ENCODE assay signal across 8 mouse cellular contexts in genomic region chr7:79659578-79660290, GRCm38 (mm10). TPM values are rescaled to one million over a fixed set of nuclear protein-coding genes. Genes with fewer than 3 reads are reported as not detected.
A peak's percentile ranks its signal among the peaks of the same experiment; 100 is the strongest.
DNase-seq lines count a peak whose midpoint lies in the region; ATAC-seq and TF ChIP-seq lines count a peak whose summit lies in the region.

TSS of gene Ticrr (plus strand) at chr7:79660196.

- no peak for TF ChIP-seq CTCF in C2C12 (IDR thresholded peaks at IDR 0.05; ENCODE audit: control insufficient read depth, insufficient read depth, insufficient read length)
- no peak for TF ChIP-seq CTCF in brain, embryonic 14.5 days (IDR thresholded peaks at IDR 0.05; ENCODE audit: borderline replicate concordance, extremely low read depth, insufficient read depth, insufficient read length)
- TF ChIP-seq CTCF in liver, adult 2 months (IDR thresholded peaks at IDR 0.05; ENCODE audit: low read depth, low read length): no peak

- H3K27me3 ChIP-seq in C2C12 (ENCODE audit: control insufficient read depth, insufficient read depth, insufficient read length) (no peaks in the 10 kb centered on the region), myocyte (ENCODE audit: control insufficient read depth, insufficient read depth, insufficient read length) (no peaks in the 10 kb centered on the region)
- H3K27me3 ChIP-seq in erythroblast, embryonic 14.5 days (ENCODE audit: control insufficient read depth): no peaks in the 10 kb centered on the region; the same call in 1 of the 2 replicates
- no peaks in the 10 kb centered on the region for H3K27me3 ChIP-seq in heart, embryonic 11.5 days (ENCODE audit: control insufficient read depth, insufficient read depth, low read length)
- H3K27me3 ChIP-seq in kidney, embryonic 16.5 days (ENCODE audit: insufficient read depth, low read length): no peaks in the 10 kb centered on the region
- H3K27me3 ChIP-seq in liver, adult 2 months (ENCODE audit: control insufficient read depth, insufficient read depth, low read length): peaks cover 7% of the 10 kb centered on the region
- no peaks in the 10 kb centered on the region; the same call in 1 of the 2 replicates for H3K27me3 ChIP-seq in splenic B cell, adult 2 months (ENCODE audit: control insufficient read depth, insufficient read depth, low read length, poor library complexity, severe bottlenecking)

- H3K4me3 ChIP-seq in C2C12 (ENCODE audit: insufficient read depth, poor library complexity, severe bottlenecking): peak within 1 kb of the TSS; percentile 78
- H3K4me3 ChIP-seq in erythroblast, embryonic 14.5 days (replicated peaks): peak within 1 kb of the TSS; percentile 79
- H3K4me3 ChIP-seq in heart, embryonic 11.5 days (ENCODE audit: low read depth, low read length): peak within 1 kb of the TSS; percentile 96
- H3K4me3 ChIP-seq in kidney, embryonic 16.5 days (ENCODE audit: low read length): peak within 1 kb of the TSS; percentile 92
- peak within 1 kb of the TSS; percentile 70 for H3K4me3 ChIP-seq in liver, adult 2 months (ENCODE audit: insufficient read depth, low read depth, low read length)
- H3K4me3 ChIP-seq in myocyte: peak within 1 kb of the TSS; percentile 56

- TF ChIP-seq POLR2A in brain, embryonic 14.5 days (IDR thresholded peaks at IDR 0.05; ENCODE audit: borderline replicate concordance, extremely low read depth, insufficient read depth, insufficient read length, poor library complexity, severe bottlenecking): peak; percentile 23; the same call in 1 of the 2 replicates
- TF ChIP-seq POLR2A in liver, adult 2 months (IDR thresholded peaks at IDR 0.05; ENCODE audit: extremely low read depth, insufficient read depth, low read length): no peak
- TF ChIP-seq POLR2A in myocyte (IDR thresholded peaks at IDR 0.05; ENCODE audit: insufficient read length, low read depth): peak; percentile 35

- peaks cover 41% of the 10 kb centered on the region for H3K4me1 ChIP-seq in erythroblast, embryonic 14.5 days (ENCODE audit: control insufficient read depth)
- H3K4me1 ChIP-seq in heart, embryonic 11.5 days (ENCODE audit: control insufficient read depth, insufficient read depth, low read length): peaks cover 16% of the 10 kb centered on the region
- peaks cover 30% of the 10 kb centered on the region for H3K4me1 ChIP-seq in kidney, embryonic 16.5 days (ENCODE audit: insufficient read depth, low read length)
- H3K4me1 ChIP-seq in liver, adult 2 months (ENCODE audit: control insufficient read depth, insufficient read depth, low read length): peaks cover 6% of the 10 kb centered on the region

- peak within 1 kb of the TSS; percentile 89 for H3K4me2 ChIP-seq in heart, embryonic 11.5 days
- H3K4me2 ChIP-seq in kidney, embryonic 16.5 days (replicated peaks; ENCODE audit: low read depth, low read length): peak within 1 kb of the TSS; percentile 86
- H3K4me2 ChIP-seq in myocyte (ENCODE audit: low read depth): peak within 1 kb of the TSS; percentile 86

- WGBS in heart, embryonic 11.5 days (ENCODE audit: insufficient replicate concordance): under 1% methylated on average over 39 of the region's 39 CpGs
- under 1% methylated on average over 39 of the region's 39 CpGs for WGBS in kidney, embryonic 16.5 days
- under 1% methylated on average over 39 of the region's 39 CpGs for WGBS in liver, adult 2 months

- peak; percentile 100 for DNase-seq in brain, embryonic 14.5 days (ENCODE audit: low read depth)
- peak; percentile 92 for DNase-seq in liver, adult 2 months (ENCODE audit: extremely low read depth, low read depth, low spot score)
- peak; percentile 98 for DNase-seq in splenic B cell, adult 2 months (ENCODE audit: low read depth, low spot score)

- H3K9me3 ChIP-seq in erythroblast, embryonic 14.5 days (ENCODE audit: control insufficient read depth, low read length): no peaks in the 10 kb centered on the region
- no peaks in the 10 kb centered on the region for H3K9me3 ChIP-seq in heart, embryonic 11.5 days (replicated peaks; ENCODE audit: control insufficient read depth, low read length)
- H3K9me3 ChIP-seq in kidney, embryonic 16.5 days (ENCODE audit: low read length): no peaks in the 10 kb centered on the region

- peak within 1 kb of the TSS; percentile 93 for H3ac ChIP-seq in C2C12 (ENCODE audit: control insufficient read depth, insufficient read length, low read depth)
- peak within 1 kb of the TSS; percentile 22 for H3ac ChIP-seq in myocyte (ENCODE audit: control insufficient read depth, insufficient read length)

- peak; percentile 99 for ATAC-seq in heart, embryonic 11.5 days (replicated peaks; ENCODE audit: insufficient number of reproducible peaks, low FRiP score, low TSS enrichment)
- peak; percentile 99 for ATAC-seq in kidney, embryonic 16.5 days (ENCODE audit: low FRiP score, low TSS enrichment)

- H3K9ac ChIP-seq in heart, embryonic 11.5 days (ENCODE audit: low read depth, low read length): peak within 1 kb of the TSS; percentile 78
- peak within 1 kb of the TSS; percentile 85 for H3K9ac ChIP-seq in kidney, embryonic 16.5 days (replicated peaks; ENCODE audit: low read length)
- H3K9ac ChIP-seq in liver, adult 2 months (ENCODE audit: low read depth, low read length): peak within 1 kb of the TSS; percentile 47; the same call in 1 of the 2 replicates

- peaks cover 36% of the 10 kb centered on the region for H3K79me3 ChIP-seq in C2C12 (ENCODE audit: low read depth)

- H3K36me3 ChIP-seq in C2C12 (ENCODE audit: control insufficient read depth, insufficient read depth) (no peaks in the 10 kb centered on the region), myocyte (ENCODE audit: control insufficient read depth, insufficient read depth) (no peaks in the 10 kb centered on the region)
- peaks cover 35% of the 10 kb centered on the region for H3K36me3 ChIP-seq in erythroblast, embryonic 14.5 days (ENCODE audit: control insufficient read depth)
- H3K36me3 ChIP-seq in heart, embryonic 11.5 days (ENCODE audit: control insufficient read depth, insufficient read depth, low read length): 0 out of 2 replicates have a peak, but pooled peaks cover 2% of the 10 kb centered on the region
- H3K36me3 ChIP-seq in kidney, embryonic 16.5 days (ENCODE audit: insufficient read depth, low read length): 0 out of 2 replicates have a peak, but pooled peaks cover 2% of the 10 kb centered on the region
- no peaks in the 10 kb centered on the region for H3K36me3 ChIP-seq in liver, adult 2 months (ENCODE audit: control insufficient read depth, insufficient read depth, low read length)
- H3K36me3 ChIP-seq in splenic B cell, adult 2 months (ENCODE audit: control insufficient read depth, insufficient read depth, low read length, poor library complexity, severe bottlenecking): no peaks in the 10 kb centered on the region

- peak within 1 kb of the TSS; percentile 22 for H3K27ac ChIP-seq in heart, embryonic 11.5 days (ENCODE audit: low read depth, low read length)
- H3K27ac ChIP-seq in kidney, embryonic 16.5 days (ENCODE audit: low read length): peak within 1 kb of the TSS; percentile 43; the same call in 1 of the 2 replicates
- H3K27ac ChIP-seq in liver, adult 2 months (replicated peaks; ENCODE audit: insufficient read depth, low read depth, low read length): no peak within 1 kb of the TSS

- H3K79me2 ChIP-seq in C2C12 (ENCODE audit: control insufficient read depth, insufficient read depth): peaks cover 46% of the 10 kb centered on the region
- H3K79me2 ChIP-seq in liver, adult 2 months (ENCODE audit: control insufficient read depth, insufficient read depth, low read length): peaks cover 3% of the 10 kb centered on the region; the same call in 1 of the 2 replicates
- peaks cover 41% of the 10 kb centered on the region for H3K79me2 ChIP-seq in myocyte (ENCODE audit: control insufficient read depth, insufficient read depth)

TF ChIP-seq in C2C12, 6 proteins besides CTCF, POLR2A, EP300 and RAD21:
- TF ChIP-seq USF1 (IDR thresholded peaks at IDR 0.05; ENCODE audit: low read depth): no peak
- no peak for TF ChIP-seq MYOG (IDR thresholded peaks at IDR 0.05; ENCODE audit: control insufficient read depth, extremely low read depth, insufficient read length)
- no peak for TF ChIP-seq MAX (IDR thresholded peaks at IDR 0.05)
- TF ChIP-seq FOSL1 (IDR thresholded peaks at IDR 0.05; ENCODE audit: insufficient read depth, low read length, poor library complexity, severe bottlenecking): no peak
- TF ChIP-seq CEBPB (IDR thresholded peaks at IDR 0.05; ENCODE audit: low read depth): no peak
- TF ChIP-seq MYOD1 (IDR thresholded peaks at IDR 0.05; ENCODE audit: control insufficient read depth, insufficient read length, low read depth): no peak

TF ChIP-seq in myocyte, 11 proteins besides CTCF, POLR2A, EP300 and RAD21:
- TF ChIP-seq SRF (IDR thresholded peaks at IDR 0.05; ENCODE audit: control insufficient read depth, insufficient read length, low read depth): no peak
- TF ChIP-seq E2F4 (IDR thresholded peaks at IDR 0.05; ENCODE audit: insufficient read depth): peak; percentile 96

RNA-seq across cellular contexts. Expression of gene Ticrr, which starts in this region (rescaled TPM):
- polyA plus RNA-seq in C2C12 (2012; fragmentation: generic; extraction: Trizol) (5.0 TPM), myocyte (2012; fragmentation: generic; extraction: Trizol) (1.4 TPM)
- polyA plus RNA-seq in brain, embryonic 14.5 days (2012; rRNA removed): 3.1 and 3.2 TPM in 2 replicates
- 1.7 and 1.9 TPM in 2 replicates for polyA plus RNA-seq in erythroblast, embryonic 14.5 days (2012)
- 7.1 and 9.8 TPM in 2 replicates for polyA plus RNA-seq in heart, embryonic 11.5 days (2014; fragmentation: Nextera tagmentation; extraction: Ambion mirVana)
- polyA plus RNA-seq in kidney, embryonic 16.5 days (2015; fragmentation: Nextera tagmentation; extraction: Ambion mirVana): 8.8 and 9.7 TPM in 2 replicates
- total RNA-seq in liver, adult 2 months (2014; rRNA removed): under 0.01 and 0.07 TPM in 2 replicates
- 0.04 TPM in 1 of 2 replicates, not detected in the other for polyA plus RNA-seq in liver, adult 2 months (2012; rRNA removed)

Comparison
In these comparisons a context has a peak if more than half of its experiments do, and no peak if none do; other contexts are left out.
1. Peak in DNase-seq, H3K4me3 ChIP-seq and H3K9ac ChIP-seq in liver, adult 2 months; RNA of the gene not detected or under 1 TPM.